Mouse (Mus musculus) heart, postnatal 36 days (tissue): Measurements from ENCODE around the gene Derl3. TPM values are rescaled to one million over a fixed set of nuclear protein-coding genes. Genes with fewer than 3 reads are reported as not detected.
"Not testable (repeated sequence)": the region's sequence is repeated elsewhere in the genome, so short reads cannot be mapped to it uniquely, and the experiment has no call there.

Source experiments
- DNase-seq, 2 experiments: peaks; one replicate each; pipeline ENCODE4 v3.0.0; 2021 to 2022
- intact Hi-C: fragments of 180-260 bp; cut with DNase I; formaldehyde crosslinking; loops from one replicate; pipeline ENCODE4 v1.15.1; 2025
- total RNA-seq, 2 experiments: library from RNA; stranded (reverse); gene quantifications; 2 replicates each; pipeline ENCODE4 v1.2.3; 2021

Gene Derl3
- under 1 TPM; 0.61 to 0.68 TPM for total RNA-seq

DNA sequence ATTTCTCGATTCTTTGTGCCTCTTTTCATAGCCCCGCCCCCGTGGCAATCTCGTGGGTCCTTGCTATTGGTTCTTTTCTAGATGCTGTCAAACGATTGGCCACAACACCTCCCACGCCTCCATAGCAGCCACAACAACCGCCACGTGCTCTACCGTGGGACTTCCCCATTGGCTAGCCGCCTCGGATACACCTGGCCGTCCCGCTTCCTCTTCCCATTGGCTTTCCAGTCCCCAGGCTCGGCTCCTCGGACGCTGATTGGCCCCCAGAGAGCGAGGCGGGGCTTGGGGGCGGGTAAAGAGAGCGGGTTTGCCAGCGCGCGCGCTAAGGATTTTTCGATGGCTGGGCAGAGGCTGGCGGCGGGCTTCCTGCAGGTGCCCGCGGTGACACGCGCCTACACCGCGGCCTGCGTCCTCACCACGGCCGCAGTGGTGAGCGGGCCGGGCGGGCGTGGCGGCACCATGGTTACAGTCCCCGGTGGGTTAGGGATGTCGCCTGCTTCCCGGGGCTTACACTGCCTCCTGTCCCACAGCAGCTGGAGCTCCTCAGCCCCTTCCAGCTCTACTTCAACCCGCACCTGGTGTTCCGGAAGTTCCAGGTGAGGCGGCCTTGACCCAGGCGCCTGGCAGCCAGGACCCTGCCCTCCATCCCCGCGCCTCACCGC is at the start of gene Derl3:
Derl3 (plus strand) TSS at position 325 of the 662 bp plus-strand sequence.
- peak; percentile 81 for DNase-seq
- intact Hi-C loops = no loop called here

DNA sequence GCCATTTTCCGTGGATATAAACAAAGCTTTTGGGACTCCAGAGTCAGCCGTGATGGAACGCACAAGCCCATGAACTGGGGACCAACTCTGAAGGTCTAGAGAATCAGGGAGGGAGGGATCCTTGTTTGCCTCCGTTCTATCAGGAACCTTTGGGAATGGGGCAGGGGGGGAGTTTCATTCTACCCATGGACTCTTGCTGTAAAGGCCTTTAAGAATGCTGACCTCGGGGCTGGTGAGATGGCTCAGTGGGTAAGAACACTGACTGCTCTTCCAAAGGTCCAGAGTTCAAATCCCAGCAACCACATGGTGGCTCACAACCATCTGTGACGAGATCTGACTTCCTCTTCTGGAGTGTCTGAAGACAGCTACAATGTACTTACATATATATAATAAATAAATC is 49.3 kb upstream of the Derl3 start:
- DNase-seq, intact Hi-C loops: not testable (repeated sequence)

DNA sequence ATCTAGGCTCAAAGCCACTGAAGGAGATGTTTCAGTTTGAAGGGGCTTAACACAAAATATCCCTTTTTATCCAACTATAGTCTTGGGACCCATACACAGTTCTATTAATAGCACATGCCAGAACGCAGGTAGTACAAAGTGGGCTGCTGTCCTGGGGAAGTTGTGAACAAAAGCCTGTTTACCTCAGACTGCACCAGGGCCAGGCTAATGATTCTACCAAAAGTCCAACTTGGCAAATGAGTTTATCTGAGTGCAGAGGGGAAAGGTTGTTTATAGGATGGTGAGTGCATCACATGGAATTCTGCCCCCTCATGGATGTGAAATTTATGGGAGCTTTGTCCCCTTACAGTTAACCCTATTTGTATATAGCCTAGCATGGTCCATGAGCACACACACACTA is 48.4 kb upstream of the Derl3 start:
- intact Hi-C loops = no loop called here
- no peak for DNase-seq

DNA sequence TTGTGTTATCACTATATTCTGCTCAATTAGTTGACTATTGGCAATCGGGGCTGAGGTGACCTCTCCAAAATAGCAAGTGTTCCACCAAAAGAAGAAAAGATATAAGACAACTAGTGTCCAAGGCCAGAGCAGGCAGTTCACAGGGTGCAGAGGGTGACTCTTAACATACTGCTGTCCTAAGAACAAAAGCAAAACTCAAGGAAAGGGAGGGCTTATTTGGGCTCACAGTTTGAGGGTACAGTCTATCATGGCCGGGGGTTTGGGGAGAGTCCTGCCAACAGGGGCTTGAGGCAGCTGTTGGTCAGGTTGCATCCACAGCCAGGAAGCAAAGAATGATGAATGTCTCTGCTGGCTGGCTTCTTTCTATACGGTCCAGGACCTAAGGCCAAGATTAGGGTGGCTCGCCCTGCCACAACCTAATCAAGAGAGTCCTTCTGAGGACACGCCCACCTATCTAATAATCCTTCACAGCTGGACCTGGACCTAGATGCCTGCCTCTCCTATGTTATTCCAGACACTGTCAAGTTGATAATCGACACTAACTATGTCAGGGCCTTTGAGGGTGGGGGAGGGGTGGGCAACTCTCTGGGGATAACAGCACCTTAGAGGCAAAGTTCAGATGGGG is 47.8 kb upstream of the Derl3 start:
- intact Hi-C loops = no loop called here
- no peak for DNase-seq

DNA sequence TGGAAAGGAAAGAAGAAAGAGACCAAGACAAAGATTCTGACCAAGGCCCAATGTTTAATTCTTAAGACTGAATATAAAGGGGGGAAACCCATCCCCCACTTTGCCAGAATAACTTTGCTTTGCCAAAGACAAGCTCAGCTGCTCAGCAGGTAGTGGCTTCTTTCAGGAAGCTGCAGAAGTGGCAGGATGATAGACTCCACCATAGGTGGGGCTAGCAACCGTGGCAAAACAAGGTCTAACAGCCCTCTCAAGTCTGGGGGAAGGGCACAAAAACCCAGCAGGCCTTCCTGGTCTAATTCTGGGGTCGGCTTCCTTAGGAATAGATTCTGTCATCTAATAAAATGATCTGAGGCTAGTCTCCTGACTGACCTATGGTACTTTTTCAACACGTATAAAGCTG is 44.8 kb upstream of the Derl3 start:
- DNase-seq = no peak
- intact Hi-C loops = no loop called here

DNA sequence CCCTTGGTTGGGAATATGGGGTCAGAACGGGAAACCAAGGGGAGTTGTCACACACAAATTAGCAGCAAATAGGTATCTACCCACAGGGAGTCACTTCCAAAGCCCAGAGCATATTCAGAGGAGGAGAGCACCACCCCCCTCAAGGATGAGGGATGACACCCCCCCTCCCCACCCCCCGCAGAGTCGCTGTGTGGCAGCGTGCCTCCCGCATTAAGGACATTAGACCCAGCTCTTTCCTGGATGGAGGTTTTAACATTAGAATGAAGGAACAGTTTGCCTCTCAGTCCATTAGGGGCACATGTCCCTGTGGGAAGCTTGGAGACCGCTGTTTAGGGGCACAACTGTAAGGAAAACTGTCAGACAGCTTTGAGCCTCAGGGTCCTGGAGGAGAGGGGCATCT is 42.1 kb upstream of the Derl3 start:
- intact Hi-C loops = loop anchor here (2.0 kb wide), 1 partner anchor 86 kb away; the partner anchor contains the start of gene Cabin1
- no peak for DNase-seq

DNA sequence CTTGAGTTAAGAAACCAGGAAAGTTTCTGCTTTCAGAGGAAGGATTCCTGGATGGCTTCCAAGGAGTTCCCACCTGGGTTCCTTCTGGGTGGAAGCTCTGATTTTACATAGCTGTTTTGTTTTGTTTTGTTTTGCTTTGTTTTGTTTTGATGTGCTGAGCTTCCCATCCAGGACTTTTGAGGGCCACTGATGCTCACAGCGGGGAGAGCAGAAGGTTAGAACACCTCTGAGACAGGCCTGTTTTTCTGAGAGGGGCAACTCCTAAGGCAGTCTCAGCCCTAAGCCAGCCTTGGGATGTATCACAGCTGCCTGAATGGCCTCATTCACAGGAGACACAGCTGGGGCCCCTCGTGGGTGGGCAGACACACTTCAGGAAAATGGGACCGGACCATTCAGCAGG is 41.5 kb upstream of the Derl3 start:
- intact Hi-C loops = loop anchor here (2.0 kb wide), 2 partner anchors 87 to 267 kb away; partner anchors contain the start of gene Cabin1
- no peak for DNase-seq

DNA sequence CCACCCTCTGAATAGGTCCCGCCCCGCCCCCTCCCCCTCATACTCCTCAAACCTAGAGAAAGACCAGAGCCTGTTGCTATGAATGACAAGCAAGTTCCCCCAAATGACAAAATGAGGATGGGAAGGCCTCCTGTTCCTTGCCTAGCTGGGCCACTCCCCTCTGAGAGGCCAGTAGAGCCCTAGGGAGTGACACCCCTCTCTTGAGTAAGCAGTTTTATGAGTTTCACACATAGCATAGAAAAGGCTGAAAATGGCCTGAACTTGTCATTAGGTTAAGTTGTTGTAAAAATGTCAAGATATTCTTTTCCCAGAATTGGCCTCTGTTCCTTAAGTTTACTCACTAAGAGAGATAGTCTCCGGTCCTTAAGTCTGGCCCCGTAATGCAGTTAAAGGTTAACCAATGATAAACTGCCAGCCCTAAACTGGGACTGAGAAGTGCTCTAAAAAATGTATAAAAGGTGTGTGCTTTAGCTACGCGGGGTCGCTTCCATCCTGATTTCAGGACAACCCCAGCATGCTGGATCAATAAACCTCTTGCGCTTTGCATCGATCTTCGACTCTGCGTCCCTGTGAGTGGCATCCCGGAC is 40.6 kb upstream of the Derl3 start:
- DNase-seq = no peak
- intact Hi-C loops = loop anchor here (1.0 to 2.0 kb wide), 2 partner anchors 108 to 268 kb away; no protein-coding TSS in a partner anchor

DNA sequence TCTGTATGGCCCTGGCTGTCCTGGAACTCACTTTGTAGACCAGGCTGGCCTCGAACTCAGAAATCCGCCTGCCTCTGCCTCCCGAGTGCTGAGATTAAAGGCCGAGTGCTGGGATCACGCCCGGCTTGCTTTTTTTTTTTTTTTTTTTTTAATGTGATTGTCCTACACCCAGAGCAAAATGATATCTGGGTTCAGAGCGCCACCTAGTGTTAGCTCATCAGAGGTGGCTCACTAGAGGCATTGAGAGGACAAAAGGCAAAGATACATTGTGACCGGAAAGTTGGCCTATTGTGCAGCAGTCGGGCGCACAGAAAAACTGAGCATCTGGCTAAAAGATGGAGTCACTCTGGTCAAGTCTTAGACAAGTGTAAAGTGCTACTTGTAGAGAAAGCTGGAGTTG is 39.8 kb upstream of the Derl3 start:
- intact Hi-C loops = loop anchor here (1.0 to 2.0 kb wide), 2 partner anchors 109 to 269 kb away; no protein-coding TSS in a partner anchor
- peak; percentile 84 to 85 for DNase-seq

DNA sequence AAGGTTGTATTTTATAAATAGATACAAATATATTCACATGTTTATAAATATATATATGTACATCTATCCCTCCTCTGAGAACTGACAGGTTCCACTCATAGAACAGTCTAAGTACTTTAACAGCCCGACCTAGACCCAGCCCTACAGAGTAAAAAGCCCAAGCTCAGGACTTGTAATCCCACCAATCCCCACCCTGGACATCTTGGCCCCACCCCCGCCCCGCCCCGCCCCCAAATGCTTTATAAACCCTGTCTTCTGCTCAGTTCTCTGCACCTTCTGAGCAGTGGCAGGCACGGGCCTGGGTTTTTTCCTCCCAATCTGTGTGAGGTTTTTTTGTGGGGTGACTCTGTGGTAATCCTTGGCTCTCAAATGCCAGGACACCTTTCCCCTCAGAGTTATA is 39.1 kb upstream of the Derl3 start:
- intact Hi-C loops = no loop called here
- no peak for DNase-seq

DNA sequence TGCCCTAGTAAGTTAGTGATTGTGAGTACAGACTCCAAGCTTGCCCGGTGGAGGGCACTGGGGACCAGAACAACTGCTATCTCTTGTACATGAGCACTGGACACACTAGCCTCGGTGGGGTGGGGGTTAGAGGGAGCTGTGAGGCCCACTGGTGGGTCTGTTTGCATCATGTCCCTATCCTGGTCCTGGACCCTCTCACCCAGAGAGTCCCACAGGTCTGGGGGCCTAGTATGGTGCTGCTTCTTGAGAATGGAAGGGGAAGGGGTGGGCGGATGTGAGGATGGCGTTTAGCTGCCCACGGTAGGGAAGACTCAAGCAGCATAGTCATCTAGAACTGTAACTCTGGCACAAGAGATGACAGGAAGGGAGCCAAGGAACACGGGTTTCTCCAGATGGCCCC is 38.4 kb upstream of the Derl3 start:
- intact Hi-C loops = loop anchor here (5.0 kb wide), 1 partner anchor 217 kb away; no protein-coding TSS in a partner anchor

DNA sequence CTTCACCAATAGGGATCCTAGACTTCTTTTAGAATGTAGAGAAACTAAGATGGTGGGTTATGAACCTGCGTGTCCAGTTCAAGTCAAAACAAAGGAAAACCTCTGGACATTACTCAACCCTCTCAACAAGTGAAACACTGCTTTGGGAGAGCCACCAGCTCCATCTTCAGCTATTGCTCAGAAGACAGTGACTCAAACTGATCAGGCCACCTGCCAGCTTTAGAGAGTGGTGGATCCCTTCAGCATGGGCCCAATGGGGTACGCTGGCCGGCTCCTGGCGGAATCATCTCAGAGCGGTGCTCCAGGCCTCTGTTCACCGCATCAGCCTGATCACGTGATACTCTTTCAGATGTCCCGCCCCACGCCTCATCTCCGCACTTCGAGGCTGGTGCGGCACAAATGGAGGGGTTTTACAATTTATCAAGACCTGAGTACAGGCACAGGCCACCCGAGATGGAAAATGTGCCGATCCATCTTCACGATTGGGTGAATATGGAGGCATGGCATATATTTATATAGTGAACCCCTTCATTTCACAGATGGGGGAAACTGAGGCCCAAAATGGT is 37.7 kb upstream of the Derl3 start:
- DNase-seq = no peak
- intact Hi-C loops = loop anchor here (5.0 kb wide), 1 partner anchor 218 kb away; no protein-coding TSS in a partner anchor

More for the DNA sequence above, 38.4 kb upstream of the Derl3 start:
- no peak for DNase-seq

DNA sequence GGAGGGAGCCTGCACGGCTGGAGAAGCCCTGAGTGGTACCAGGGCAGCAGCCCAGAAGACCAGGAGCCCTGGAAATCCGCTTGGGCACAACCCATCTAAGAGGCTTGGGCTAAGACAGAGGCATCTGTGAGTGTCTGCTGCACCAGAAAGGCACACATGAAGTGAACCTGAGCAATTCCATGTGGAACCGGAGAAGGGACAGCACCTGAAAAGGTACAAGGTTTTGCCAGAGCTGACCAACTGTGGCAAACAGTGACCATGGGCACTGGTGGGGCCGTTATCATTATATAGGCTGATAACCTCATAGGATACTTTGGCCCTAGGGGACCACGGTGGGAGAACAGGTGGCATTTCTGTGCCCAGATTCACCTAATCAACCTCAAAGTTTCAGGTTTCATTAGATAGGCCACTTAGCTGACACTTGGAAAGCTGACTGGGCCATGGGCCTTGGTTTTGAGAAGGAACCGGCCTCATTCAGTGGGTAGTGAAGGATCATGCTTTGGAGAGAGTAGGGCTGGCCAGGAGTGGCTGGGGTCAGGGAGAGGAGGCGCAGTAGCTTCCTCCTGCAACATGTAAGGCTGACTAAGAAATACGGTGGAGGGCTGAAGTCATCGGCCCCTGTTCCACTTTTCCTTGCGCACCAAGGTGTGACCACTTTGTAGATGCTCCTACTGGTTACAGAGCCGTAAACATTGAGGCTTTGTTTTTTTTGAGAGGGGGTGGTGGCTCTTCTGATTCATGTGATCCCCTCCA is 36.9 kb upstream of the Derl3 start:
- intact Hi-C loops = loop anchor here (5.0 kb wide), 1 partner anchor 219 kb away; no protein-coding TSS in a partner anchor
- DNase-seq = no peak

DNA sequence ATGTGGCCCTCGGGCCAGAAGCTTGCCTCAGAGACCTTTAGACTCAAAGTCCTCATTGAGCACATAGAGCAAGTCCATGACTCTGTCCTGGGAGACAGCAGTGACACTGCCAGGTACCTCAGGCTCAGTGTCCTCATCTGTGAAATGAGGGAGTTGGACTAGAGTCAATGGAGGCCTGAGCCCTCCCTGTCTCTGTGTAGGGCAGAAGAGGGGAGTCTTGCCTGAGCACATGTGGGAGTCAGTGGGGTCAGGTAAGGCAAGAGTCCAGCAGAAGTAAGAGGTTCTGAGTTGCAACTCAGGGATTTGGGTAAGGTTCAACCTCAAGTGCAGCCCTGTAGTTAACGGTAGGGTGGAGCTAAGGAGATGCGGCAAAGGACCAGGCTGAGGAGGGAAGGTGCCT is 36.2 kb upstream of the Derl3 start:
- intact Hi-C loops = loop anchor here (5.0 kb wide), 1 partner anchor 220 kb away; no protein-coding TSS in a partner anchor

DNA sequence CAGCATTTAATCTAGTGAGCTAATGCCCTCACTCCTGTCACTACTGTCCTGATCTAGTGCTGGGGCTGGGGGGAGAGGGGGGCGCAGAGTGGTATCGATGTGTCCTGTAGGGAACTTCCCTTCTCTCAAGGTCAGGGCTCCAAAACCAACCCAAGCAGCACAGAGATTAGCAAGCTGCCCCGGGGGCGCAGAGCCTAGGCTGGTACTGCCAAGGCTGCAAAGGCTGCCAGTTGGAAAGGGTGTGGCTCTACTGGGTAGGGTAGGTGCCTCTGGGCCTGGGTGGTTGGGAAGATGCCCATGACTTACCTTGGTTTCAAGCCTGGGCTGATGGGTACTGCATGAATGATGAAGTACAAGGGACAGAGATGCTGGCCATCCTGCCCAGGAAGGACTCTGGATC is 35.6 kb upstream of the Derl3 start:
- no peak for DNase-seq
- intact Hi-C loops = loop anchor here (5.0 kb wide), 1 partner anchor 220 kb away; no protein-coding TSS in a partner anchor

More for the DNA sequence above, 36.2 kb upstream of the Derl3 start:
- no peak for DNase-seq

DNA sequence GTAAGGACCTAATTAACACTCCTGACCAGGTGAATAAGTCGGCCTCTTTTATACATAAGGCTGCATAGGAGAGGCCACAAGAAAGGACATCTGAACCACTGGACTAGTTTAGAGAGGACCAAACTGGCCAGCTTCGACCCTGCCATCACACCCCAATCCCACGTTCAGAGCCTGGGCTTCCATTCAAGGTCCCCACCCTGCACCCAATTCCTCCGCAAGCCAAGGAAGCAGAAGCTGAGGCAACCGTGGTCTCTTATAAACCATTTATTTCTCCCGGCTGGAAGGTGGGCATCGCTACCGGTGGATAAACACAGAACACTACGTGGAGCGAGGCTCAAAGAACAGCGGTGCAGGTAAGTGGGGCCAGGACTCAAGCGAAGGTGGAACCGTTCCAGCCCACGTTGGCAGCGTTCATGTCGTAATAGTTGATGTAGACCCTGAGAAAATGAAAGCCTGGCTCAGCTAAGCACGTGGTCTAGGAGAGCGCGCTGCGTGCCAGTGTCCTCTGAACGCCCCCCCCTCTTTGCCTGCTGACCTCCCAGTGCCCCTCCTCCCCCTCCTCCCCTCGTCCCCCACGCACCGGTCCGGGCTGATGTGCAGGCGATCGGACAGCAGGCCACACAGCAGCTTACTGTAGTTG is 34.0 kb upstream of the Derl3 start:
- DNase-seq = peak in 1 of 2 experiments; percentile 26

DNA sequence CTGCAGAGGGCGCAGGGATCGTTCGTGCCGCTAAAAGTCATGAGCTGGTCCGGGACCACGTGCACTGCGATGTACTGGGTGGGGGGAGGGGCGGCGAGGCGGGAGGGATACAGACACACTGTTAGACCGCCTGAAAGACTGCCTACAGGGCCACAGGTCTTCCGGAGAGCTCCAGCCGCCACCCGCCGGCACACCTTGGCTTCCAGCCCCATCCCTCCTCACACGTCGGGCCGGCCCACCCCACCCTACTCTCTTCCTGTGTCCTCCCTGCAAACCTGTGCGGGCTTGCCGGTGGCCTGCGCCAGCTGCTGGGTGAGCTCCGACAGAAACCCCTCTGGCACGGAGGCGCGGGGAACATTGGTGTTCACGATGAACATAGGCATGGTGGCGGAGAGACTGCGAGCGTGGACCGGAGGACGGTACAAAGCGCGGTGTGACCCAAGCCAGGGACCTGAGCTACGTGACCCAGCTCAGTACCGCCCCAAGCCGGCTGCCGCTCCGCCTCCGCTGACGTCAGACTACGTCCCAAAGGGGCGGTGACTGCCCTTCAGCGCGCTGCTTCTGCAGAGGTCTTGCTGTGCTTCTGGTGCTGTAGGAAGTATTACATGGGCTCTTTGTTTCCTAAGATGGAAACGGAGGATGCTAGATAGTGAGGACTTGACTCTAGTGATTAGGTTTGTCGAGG is 33.3 kb upstream of the Derl3 start, which contains the start of gene Mif:
Mif (minus strand) TSS at position 455 of the 685 bp plus-strand sequence.
- peak; percentile 86 to 89 for DNase-seq
- intact Hi-C loops = loop anchor here (5.0 kb wide), 1 partner anchor 223 kb away; no protein-coding TSS in a partner anchor

More for the DNA sequence above, 34.0 kb upstream of the Derl3 start:
- intact Hi-C loops = loop anchor here (5.0 kb wide), 1 partner anchor 222 kb away; no protein-coding TSS in a partner anchor

DNA sequence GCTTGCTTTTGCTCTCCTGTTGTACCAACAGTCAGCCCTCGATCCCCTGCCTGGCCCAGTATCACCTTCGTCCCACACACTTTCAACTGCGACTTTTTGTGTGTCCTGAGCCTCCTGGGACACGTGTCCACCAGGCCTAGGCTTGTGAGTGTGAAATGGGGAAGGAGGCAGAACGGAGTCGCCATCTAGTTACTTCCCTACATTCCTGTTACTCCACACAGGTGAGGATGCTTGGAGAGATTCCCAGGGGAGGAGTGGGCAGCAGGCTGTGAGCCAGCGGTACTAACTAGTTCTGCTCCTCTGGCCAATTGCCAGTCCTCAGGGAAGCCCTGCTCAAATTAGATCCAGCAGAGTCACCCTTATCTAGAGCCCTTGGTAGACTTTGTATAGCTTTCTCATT is 32.5 kb upstream of the Derl3 start:
- intact Hi-C loops = no loop called here
- peak in 1 of 2 experiments; percentile 14 for DNase-seq

DNA sequence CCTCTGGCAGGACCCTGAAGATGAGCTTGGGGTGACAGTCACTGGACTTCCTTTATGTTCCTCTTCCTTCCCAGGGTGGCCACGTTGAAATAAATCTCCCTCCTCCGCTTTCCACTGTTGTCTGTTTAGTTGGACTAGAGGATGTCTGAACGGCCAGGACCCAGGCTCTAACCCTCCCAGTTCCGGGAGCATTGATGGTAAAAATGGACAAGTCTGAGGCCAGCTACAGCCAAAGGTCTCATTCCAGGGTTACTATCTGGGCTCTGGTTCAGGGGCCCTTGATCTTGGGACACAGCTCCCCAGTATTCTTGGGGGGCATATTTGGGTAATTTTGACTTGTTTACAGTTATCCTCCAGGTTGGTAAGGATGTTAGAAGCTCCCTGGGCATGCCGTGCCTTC is 31.6 kb upstream of the Derl3 start:
- DNase-seq = no peak
- intact Hi-C loops = no loop called here
